Mouse (Mus musculus) lung, postnatal 0 days (tissue): ENCODE results near the gene Mtrex.

Experiments used
- CTCF ChIP-seq: IDR thresholded peaks from 2 replicates; pipeline ENCODE4 v1.5.1; 2016; ENCODE audit warnings: antibody characterized with exemption, mild to moderate bottlenecking
- EP300 ChIP-seq: IDR thresholded peaks from 2 replicates; pipeline ENCODE4 v1.6.1; 2016; ENCODE audit warnings: antibody characterized with exemption, mild to moderate bottlenecking, control low read depth

GRCm38 (mm10) chr13:112866782-112867181 is 60.4 kb downstream of the Mtrex start:
- TF ChIP-seq CTCF (no peak), EP300 (no peak)
